Mouse (Mus musculus) lung, adult 2 months (tissue): ENCODE results near the gene Ifnl2. TPM values are rescaled to one million over a fixed set of nuclear protein-coding genes. Genes with fewer than 3 reads are reported as not detected.

Experiments used
- DNase-seq: peaks from one replicate; pipeline ENCODE4 v3.0.0; 2022
- H3K4me1 ChIP-seq: fragments of 200-500 bp; 2 replicates; pipeline ENCODE4 v1.6.1; 2011; ENCODE audit warnings: low read length; ENCODE audit not compliant: control insufficient read depth, insufficient read depth
- H3K4me3 ChIP-seq: fragments of 200-500 bp; replicated peaks from 2 replicates; pipeline ENCODE3; 2011; ENCODE audit warnings: low read depth, mild to moderate bottlenecking, control low read depth, low read length; ENCODE audit errors: extremely low read depth
- CTCF ChIP-seq: fragments of 200-500 bp; IDR thresholded peaks from 2 replicates; pipeline ENCODE4 v1.5.1; 2011; ENCODE audit warnings: mild to moderate bottlenecking, low read length, control low read depth; ENCODE audit not compliant: insufficient read depth
- POLR2A ChIP-seq: fragments of 200-500 bp; IDR thresholded peaks from 2 replicates; pipeline ENCODE4 v1.6.1; 2011; ENCODE audit warnings: low read depth, mild to moderate bottlenecking, control low read depth, low read length, borderline replicate concordance; ENCODE audit errors: extremely low read depth
- whole genome bisulfite sequencing: fragments of 180-500 bp; shearing (Covaris S2); methylation state at CpG from one replicate; pipeline ENCODE4 v1.1.7; 2018; 5-methylcytosine and 5-hydroxymethylcytosine counted together
- polyA plus RNA-seq: library from polyadenylated mRNA; depleted of rRNA; stranded (reverse); fragments of >200 nt; gene quantifications from 2 replicates; pipeline ENCODE4 v1.2.3, GENCODE M21; 2012; rRNA removed

The Ifnl2 gene
- polyA plus RNA-seq, 1 experiment: not detected

DNA sequence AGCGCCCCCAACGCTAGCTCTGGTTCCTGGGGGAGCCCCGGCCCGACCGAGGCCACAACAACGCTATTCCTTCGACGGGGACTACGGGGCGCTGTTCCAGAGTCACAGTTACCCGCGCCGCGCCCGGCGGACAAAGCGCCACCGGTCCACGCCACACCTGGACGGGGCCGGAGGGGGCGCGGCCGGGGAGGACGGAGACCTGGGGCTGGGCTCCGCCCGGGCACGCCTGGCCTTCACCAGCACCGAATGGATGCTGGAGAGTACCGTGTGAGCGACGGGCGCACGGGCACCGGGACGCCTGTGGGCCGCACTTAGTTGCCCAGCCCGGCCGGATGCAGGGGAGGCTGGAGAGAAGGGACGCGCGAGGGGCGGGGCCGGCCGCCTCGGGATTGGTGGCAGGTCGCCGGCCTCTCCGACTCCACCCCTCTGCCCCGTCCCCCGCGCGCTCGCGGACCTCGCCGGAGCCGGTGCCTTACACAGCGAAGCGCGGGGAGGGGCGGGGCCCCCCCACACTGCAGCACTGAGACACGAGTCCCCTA is 43.0 kb downstream of the Ifnl2 start:
- peak overlapping the region; percentile 35 for H3K4me3 ChIP-seq
- no peak for TF ChIP-seq POLR2A
- TF ChIP-seq CTCF: no peak
- no peaks in the 10 kb centered on the region for H3K4me1 ChIP-seq
- peak; percentile 53 for DNase-seq
- WGBS: 6% methylated on average over 62 of the region's 63 CpGs

DNA sequence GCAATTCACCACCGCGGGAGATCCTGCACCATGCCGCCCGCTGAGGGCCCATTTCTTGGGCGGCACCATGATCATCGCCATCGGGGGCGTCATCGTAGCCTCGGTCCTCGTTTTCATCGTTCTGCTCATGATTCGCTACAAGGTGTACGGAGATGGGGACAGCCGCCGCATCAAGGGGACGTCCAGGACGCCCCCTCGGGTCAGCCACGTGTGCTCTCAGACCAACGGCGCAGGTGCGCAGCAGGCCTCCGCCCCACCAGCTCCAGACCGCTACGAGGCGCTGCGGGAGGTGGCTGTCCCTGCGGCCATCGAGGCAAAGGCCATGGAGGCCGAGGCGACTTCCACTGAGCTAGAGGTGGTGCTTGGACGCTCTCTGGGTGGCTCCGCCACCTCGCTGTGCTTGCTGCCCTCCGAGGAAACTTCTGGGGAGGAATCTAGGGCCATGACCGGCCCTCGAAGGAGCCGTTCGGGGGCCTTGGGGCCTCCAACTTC is 43.5 kb downstream of the Ifnl2 start:
- WGBS: 48% methylated on average over 40 of the region's 40 CpGs
- no peaks in the 10 kb centered on the region for H3K4me1 ChIP-seq
- DNase-seq: no peak
- no peak overlapping the region for H3K4me3 ChIP-seq
- TF ChIP-seq POLR2A: no peak
- TF ChIP-seq CTCF: no peak

DNA sequence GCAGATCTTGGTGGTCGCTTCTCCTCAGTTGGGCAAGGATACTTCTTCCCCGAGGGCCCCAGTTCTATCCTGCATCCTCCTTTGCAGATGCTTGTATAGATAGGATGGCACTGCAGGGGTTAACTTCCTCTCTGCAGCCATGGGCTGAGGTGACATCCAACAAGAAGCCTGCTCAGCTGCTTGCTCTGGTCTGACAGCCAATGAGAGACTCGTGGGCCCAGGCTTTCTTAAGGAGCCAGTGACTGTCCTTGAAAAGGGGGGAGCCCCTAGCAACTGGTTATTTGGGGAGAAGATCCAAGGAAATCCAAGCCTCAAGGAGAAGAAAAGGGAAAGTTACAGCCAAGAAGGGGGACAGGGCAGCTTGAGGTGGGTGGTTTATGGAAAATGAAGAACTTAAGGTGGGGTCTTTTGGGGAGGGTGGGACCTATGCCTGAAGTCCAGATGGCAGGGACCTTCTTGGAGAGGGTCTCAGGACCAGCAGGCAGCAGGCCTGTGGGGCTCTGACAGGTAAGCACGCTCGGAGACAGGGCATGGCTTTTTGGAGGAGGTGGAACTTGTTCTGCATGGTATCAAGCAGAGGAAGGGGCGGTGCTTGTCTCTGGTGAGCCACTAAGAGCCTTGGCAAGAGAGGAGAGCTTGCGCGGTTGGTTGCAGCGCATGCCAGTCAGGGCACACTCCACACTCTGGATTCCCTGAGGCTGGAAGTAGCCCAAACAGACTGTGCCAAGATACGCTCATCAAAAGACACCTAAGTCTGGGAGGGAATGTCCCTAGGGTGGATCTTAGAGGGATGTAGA is 45.6 kb downstream of the Ifnl2 start:
- WGBS: 56% methylated on average over 10 of the region's 10 CpGs
- H3K4me1 ChIP-seq: no peaks in the 10 kb centered on the region
- no peak for TF ChIP-seq POLR2A
- peak; percentile 65 for DNase-seq
- H3K4me3 ChIP-seq: no peak overlapping the region

DNA sequence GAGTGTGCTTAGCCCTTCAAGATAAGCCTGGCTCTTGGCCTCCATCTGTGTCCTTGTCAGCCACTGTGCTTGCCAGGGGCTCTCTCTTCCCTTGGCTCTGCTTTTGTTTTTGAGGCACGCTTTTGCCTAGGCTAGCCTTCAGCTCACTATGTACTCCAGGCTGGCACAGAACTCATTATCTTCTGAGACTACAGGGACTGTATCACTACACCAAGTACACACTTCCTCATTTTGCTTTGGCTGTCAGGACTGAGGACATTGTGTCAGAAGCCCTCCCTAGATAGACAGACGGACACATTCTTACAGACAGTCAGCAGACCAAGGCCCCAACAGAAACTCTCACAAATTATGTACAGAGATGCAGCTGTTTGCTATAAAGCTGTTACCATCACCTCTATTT is 47.5 kb downstream of the Ifnl2 start:
- WGBS: 89% methylated on average over 2 of the region's 2 CpGs
- Histone ChIP-seq H3K4me1 (no peaks in the 10 kb centered on the region), H3K4me3 (no peak overlapping the region)
- DNase-seq: no peak
- TF ChIP-seq POLR2A (no peak), CTCF (no peak)

DNA sequence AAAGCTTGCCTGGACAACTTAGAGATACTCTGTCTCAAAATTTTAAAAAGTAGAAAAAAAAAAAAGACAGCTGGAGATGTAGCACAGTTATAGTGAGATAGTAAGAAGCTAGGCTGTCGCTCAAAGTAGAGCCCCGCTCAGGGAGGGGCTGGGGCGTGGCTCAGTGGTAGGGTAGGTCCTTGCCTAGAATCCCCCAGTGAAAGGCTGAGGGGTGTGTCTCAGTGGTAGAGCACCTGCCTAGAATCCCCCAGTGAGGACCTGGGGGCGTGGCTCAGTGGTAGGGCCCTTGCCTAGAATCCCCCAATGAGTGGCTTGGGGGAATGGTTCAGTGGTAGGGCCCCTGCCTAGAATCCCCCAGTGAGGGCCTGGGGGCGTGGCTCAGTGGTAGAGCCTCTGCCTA is 49.9 kb downstream of the Ifnl2 start:
- H3K4me1 ChIP-seq: no peaks in the 10 kb centered on the region
- no peak for DNase-seq
- 90% methylated on average over 5 of the region's 5 CpGs for WGBS
- no peak overlapping the region for H3K4me3 ChIP-seq
- no peak for TF ChIP-seq POLR2A
- no peak for TF ChIP-seq CTCF

Other genes starting within 250 kb of the Ifnl2 start
- gene Eid2, start 242.6 kb downstream of the Ifnl2 start, polyA plus RNA-seq: 5.2 and 8.1 TPM in 2 replicates
- gene Eid2b, start 232.7 kb downstream of the Ifnl2 start, polyA plus RNA-seq: 11.9 and 15.6 TPM in 2 replicates
- not detected in 2 replicates for gene Selenov, start 219.3 kb downstream of the Ifnl2 start, polyA plus RNA-seq
- gene Dll3, start 208.2 kb downstream of the Ifnl2 start, polyA plus RNA-seq: 0.12 and 0.20 TPM in 2 replicates
- gene Timm50, start 198.4 kb downstream of the Ifnl2 start, polyA plus RNA-seq: 38.8 and 44.4 TPM in 2 replicates
- 98.7 and 109 TPM in 2 replicates for gene Supt5, start 171.7 kb downstream of the Ifnl2 start, polyA plus RNA-seq
- 529 and 774 TPM in 2 replicates for gene Rps16, start 159.8 kb downstream of the Ifnl2 start, polyA plus RNA-seq
- gene Plekhg2, start 137.9 kb downstream of the Ifnl2 start, polyA plus RNA-seq: 37.5 and 40.0 TPM in 2 replicates
- 83.3 and 136 TPM in 2 replicates for gene Zfp36, start 130.2 kb downstream of the Ifnl2 start, polyA plus RNA-seq
- 37.3 and 39.2 TPM in 2 replicates for gene Med29, start 117.7 kb downstream of the Ifnl2 start, polyA plus RNA-seq
- gene Paf1, start 117.5 kb downstream of the Ifnl2 start, polyA plus RNA-seq: 81.5 and 103 TPM in 2 replicates
- gene Gmfg, start 73.0 kb downstream of the Ifnl2 start, polyA plus RNA-seq: 24.2 and 24.3 TPM in 2 replicates
- 5.5 and 7.0 TPM in 2 replicates for gene Lrfn1, start 58.5 kb downstream of the Ifnl2 start, polyA plus RNA-seq
- not detected in 2 replicates for gene Ifnl3, start 12.4 kb upstream of the Ifnl2 start, polyA plus RNA-seq
- gene Sycn, start 30.4 kb upstream of the Ifnl2 start, polyA plus RNA-seq: 27.0 TPM in 1 of 2 replicates, not detected in the other
- gene Nccrp1, start 36.8 kb upstream of the Ifnl2 start, polyA plus RNA-seq: 0.53 and 27.0 TPM in 2 replicates
- 93.9 and 112 TPM in 2 replicates for gene Samd4b, start 87.7 kb upstream of the Ifnl2 start, polyA plus RNA-seq
- gene Pak4, start 87.7 kb upstream of the Ifnl2 start, polyA plus RNA-seq: 66.7 and 76.0 TPM in 2 replicates
- 0.41 and 16.5 TPM in 2 replicates for gene Acp7, start 120.9 kb upstream of the Ifnl2 start, polyA plus RNA-seq
- 3.7 and 3.8 TPM in 2 replicates for gene Fbxo27, start 182.4 kb upstream of the Ifnl2 start, polyA plus RNA-seq
- gene Fbxo17, start 206.3 kb upstream of the Ifnl2 start, polyA plus RNA-seq: 6.1 and 7.0 TPM in 2 replicates
- 45.9 and 57.2 TPM in 2 replicates for gene Mrps12, start 231.4 kb upstream of the Ifnl2 start, polyA plus RNA-seq
- gene Sars2, start 231.5 kb upstream of the Ifnl2 start, polyA plus RNA-seq: 13.6 and 15.8 TPM in 2 replicates
- not detected in 2 replicates for gene Ccer2, start 245.7 kb upstream of the Ifnl2 start, polyA plus RNA-seq